Mouse (Mus musculus): Measurements from ENCODE around the gene Ptpn5. TPM values are rescaled to one million over a fixed set of nuclear protein-coding genes. Genes with fewer than 3 reads are reported as not detected.

Gene Ptpn5
- polyA plus RNA-seq (2015; fragmentation: Nextera tagmentation; extraction: Ambion mirVana), result 178 and 184 TPM in 2 replicates

- H3K4me3 ChIP-seq, result peak within 1 kb of the TSS; percentile 80
- H3K9ac ChIP-seq, result peak within 1 kb of the TSS; percentile 85
- peaks cover 26% of the 10 kb centered on the region for H3K4me1 ChIP-seq
- H3K27me3 ChIP-seq (replicated peaks), result 0 out of 2 replicates have a peak, but pooled peaks cover 3% of the 10 kb centered on the region
- WGBS, result 1% methylated on average over 13 of the region's 13 CpGs
- peak; percentile 18 for ATAC-seq (replicated peaks)
- H3K9me3 ChIP-seq, result no peaks in the 10 kb centered on the region
- no peaks in the 10 kb centered on the region for H3K36me3 ChIP-seq (replicated peaks)
- H3K4me2 ChIP-seq, result peak within 1 kb of the TSS; percentile 80
- peak within 1 kb of the TSS; percentile 93 for H3K27ac ChIP-seq
Observed at GRCm38 (mm10) chr7:47133331-47133730, at the start of gene Ptpn5. Gene Ptpn5, minus strand, starts transcription at chr7:47133684.

DNA sequence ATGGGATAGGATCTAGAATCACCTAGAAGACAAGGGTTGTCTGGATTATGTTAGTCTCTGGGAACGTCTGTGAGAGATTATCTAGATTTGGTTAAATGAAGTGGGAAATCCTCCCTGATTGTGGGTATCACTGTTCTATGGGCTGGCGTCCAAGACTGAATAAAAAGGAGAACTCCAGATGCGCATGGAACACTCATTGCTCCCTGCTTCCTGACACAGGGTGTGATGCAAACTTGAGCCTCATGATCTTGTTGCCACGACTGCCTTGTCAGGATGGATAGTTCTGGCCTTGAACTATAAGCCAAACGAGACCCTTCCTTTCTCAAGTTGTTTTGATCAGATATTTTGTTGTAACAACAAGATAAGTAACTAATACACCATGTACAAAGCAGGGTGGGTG, 37.3 kb upstream of the Ptpn5 start:
- Histone ChIP-seq H3K9me3 (no peaks in the 10 kb centered on the region), H3K36me3 (replicated peaks) (no peaks in the 10 kb centered on the region), H3K9ac (no peak overlapping the region), H3K4me1 (no peaks in the 10 kb centered on the region), H3K27ac (no peak overlapping the region), H3K4me2 (no peak overlapping the region), H3K27me3 (replicated peaks) (no peaks in the 10 kb centered on the region), H3K4me3 (no peak overlapping the region)
- 72% methylated on average over 5 of the region's 5 CpGs for WGBS
- ATAC-seq (replicated peaks), result no peak

DNA sequence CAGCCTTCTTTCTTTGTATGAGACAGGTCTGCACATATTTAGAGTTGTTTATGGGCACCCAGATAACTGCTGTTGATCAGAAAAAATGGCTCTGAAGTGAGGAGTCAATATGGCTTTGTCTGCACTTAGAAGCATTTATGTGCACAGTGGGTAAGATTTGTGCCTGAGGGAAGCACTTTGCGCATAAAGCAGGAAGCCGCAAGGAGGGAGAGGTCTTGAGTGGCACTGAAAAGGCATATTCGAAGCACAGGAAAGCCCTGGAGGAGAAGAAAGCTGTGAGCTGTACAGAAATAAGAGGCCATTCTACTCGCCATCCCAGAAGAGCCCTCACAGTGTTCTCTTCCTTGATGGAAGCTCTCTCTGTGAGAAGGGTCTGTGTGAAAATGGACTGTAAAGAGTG, 31.5 kb upstream of the Ptpn5 start:
- H3K9ac ChIP-seq, result no peak overlapping the region
- no peak overlapping the region for H3K4me3 ChIP-seq
- H3K36me3 ChIP-seq (replicated peaks), result no peaks in the 10 kb centered on the region
- no peak overlapping the region for H3K27ac ChIP-seq
- 76% methylated on average over 4 of the region's 4 CpGs for WGBS
- ATAC-seq (replicated peaks), result no peak
- H3K9me3 ChIP-seq, result no peaks in the 10 kb centered on the region
- no peak overlapping the region for H3K4me2 ChIP-seq
- no peaks in the 10 kb centered on the region for H3K4me1 ChIP-seq
- no peaks in the 10 kb centered on the region for H3K27me3 ChIP-seq (replicated peaks)

DNA sequence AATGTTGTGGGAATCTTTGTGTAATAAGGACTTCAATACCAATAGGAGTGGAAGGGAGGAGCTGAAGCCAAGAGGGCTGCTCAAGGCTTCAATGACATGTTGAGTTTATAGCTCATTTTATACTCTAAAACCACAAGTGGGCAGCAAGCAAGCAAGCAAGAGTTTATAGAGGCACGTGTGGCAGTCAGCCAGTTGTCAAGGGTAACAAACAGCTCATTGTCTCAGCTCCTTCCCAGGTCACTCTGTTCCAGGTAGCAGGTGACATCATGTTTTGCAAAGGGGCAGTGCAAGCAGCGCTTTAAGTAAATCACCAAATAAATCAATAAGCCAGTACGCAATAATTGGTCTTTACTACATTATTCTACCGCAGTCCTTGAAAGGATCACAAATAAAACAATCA, 29.7 kb upstream of the Ptpn5 start:
- H3K4me1 ChIP-seq, result no peaks in the 10 kb centered on the region
- H3K27ac ChIP-seq, result no peak overlapping the region
- ATAC-seq (replicated peaks), result no peak
- no peak overlapping the region for H3K9ac ChIP-seq
- H3K36me3 ChIP-seq (replicated peaks), result no peaks in the 10 kb centered on the region
- WGBS, result 89% methylated on average over 4 of the region's 4 CpGs
- no peak overlapping the region for H3K4me2 ChIP-seq
- no peaks in the 10 kb centered on the region for H3K27me3 ChIP-seq (replicated peaks)
- no peaks in the 10 kb centered on the region for H3K9me3 ChIP-seq
- no peak overlapping the region for H3K4me3 ChIP-seq

- Histone ChIP-seq H3K36me3 (replicated peaks) (no peaks in the 10 kb centered on the region), H3K9ac (no peak overlapping the region), H3K9me3 (no peaks in the 10 kb centered on the region), H3K4me1 (no peaks in the 10 kb centered on the region), H3K4me3 (no peak overlapping the region), H3K27ac (no peak overlapping the region), H3K27me3 (replicated peaks) (no peaks in the 10 kb centered on the region), H3K4me2 (no peak overlapping the region)
- ATAC-seq (replicated peaks), result no peak
- WGBS, result 64% methylated on average over 2 of the region's 2 CpGs
Observed at GRCm38 (mm10) chr7:47158451-47158850, 25.0 kb upstream of the Ptpn5 start.

GRCm38 (mm10) chr7:47157743-47158142, 24.3 kb upstream of the Ptpn5 start:
- ATAC-seq (replicated peaks), result no peak

GRCm38 (mm10) chr7:47155849-47156248, 22.4 kb upstream of the Ptpn5 start:
- Histone ChIP-seq H3K9me3 (no peaks in the 10 kb centered on the region), H3K36me3 (replicated peaks) (no peaks in the 10 kb centered on the region), H3K4me3 (no peak overlapping the region), H3K4me2 (no peak overlapping the region), H3K27ac (no peak overlapping the region), H3K4me1 (no peaks in the 10 kb centered on the region), H3K27me3 (replicated peaks) (no peaks in the 10 kb centered on the region), H3K9ac (no peak overlapping the region)
- 93% methylated on average over 2 of the region's 2 CpGs for WGBS
- ATAC-seq (replicated peaks), result no peak

More at GRCm38 (mm10) chr7:47157743-47158142, 24.3 kb upstream of the Ptpn5 start:
- Histone ChIP-seq H3K27me3 (replicated peaks) (no peaks in the 10 kb centered on the region), H3K36me3 (replicated peaks) (no peaks in the 10 kb centered on the region), H3K4me2 (no peak overlapping the region), H3K4me1 (no peaks in the 10 kb centered on the region), H3K27ac (no peak overlapping the region), H3K9me3 (no peaks in the 10 kb centered on the region), H3K9ac (no peak overlapping the region), H3K4me3 (no peak overlapping the region)
- 86% methylated on average over 9 of the region's 9 CpGs for WGBS

DNA sequence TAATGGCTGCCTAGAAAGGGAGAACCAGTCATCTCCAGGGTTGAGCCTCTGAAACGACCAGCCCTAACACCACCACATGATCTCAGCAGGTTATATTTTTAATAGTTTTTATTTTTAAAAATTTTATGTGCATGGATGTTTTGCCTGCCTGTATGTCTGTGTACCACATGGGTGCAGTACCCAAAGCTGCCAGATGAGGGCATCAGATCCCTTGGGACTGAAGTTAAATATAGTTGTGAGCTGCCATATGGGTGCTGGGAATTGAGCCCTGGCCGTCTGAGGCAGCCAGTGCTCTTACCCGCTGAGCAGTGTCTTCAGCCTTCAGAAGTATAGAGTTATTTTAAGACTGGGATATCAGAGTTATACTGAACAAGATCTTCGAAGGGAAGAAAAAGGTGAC, 21.9 kb upstream of the Ptpn5 start:
- no peak overlapping the region for H3K27ac ChIP-seq
- H3K27me3 ChIP-seq (replicated peaks), result no peaks in the 10 kb centered on the region
- H3K4me3 ChIP-seq, result no peak overlapping the region
- no peak overlapping the region for H3K4me2 ChIP-seq
- H3K36me3 ChIP-seq (replicated peaks), result no peaks in the 10 kb centered on the region
- no peaks in the 10 kb centered on the region for H3K9me3 ChIP-seq
- WGBS, result 91% methylated on average over 4 of the region's 4 CpGs
- H3K4me1 ChIP-seq, result peaks cover 2% of the 10 kb centered on the region; the same call in 1 of the 2 replicates
- no peak for ATAC-seq (replicated peaks)
- no peak overlapping the region for H3K9ac ChIP-seq

GRCm38 (mm10) chr7:47150420-47151061, 17.1 kb upstream of the Ptpn5 start:
- Histone ChIP-seq H3K4me3 (no peak overlapping the region), H3K36me3 (replicated peaks) (no peaks in the 10 kb centered on the region), H3K9ac (no peak overlapping the region), H3K9me3 (no peaks in the 10 kb centered on the region), H3K27me3 (replicated peaks) (no peaks in the 10 kb centered on the region), H3K27ac (no peak overlapping the region), H3K4me1 (peaks cover 2% of the 10 kb centered on the region; the same call in 1 of the 2 replicates), H3K4me2 (no peak overlapping the region)
- 16% methylated on average over 11 of the region's 11 CpGs for WGBS
- ATAC-seq (replicated peaks), result peak; percentile 67

GRCm38 (mm10) chr7:47148298-47148697, 14.8 kb upstream of the Ptpn5 start:
- H3K27me3 ChIP-seq (replicated peaks), result no peaks in the 10 kb centered on the region

GRCm38 (mm10) chr7:47146034-47146812, 12.7 kb upstream of the Ptpn5 start:
- no peak overlapping the region for H3K27ac ChIP-seq
- 64% methylated on average over 12 of the region's 12 CpGs for WGBS
- ATAC-seq (replicated peaks), result no peak

More at GRCm38 (mm10) chr7:47148298-47148697, 14.8 kb upstream of the Ptpn5 start:
- H3K36me3 ChIP-seq (replicated peaks), result no peaks in the 10 kb centered on the region
- no peaks in the 10 kb centered on the region for H3K9me3 ChIP-seq
- H3K4me3 ChIP-seq, result no peak overlapping the region
- H3K27ac ChIP-seq, result no peak overlapping the region
- peaks cover 2% of the 10 kb centered on the region; the same call in 1 of the 2 replicates for H3K4me1 ChIP-seq
- 84% methylated on average over 7 of the region's 7 CpGs for WGBS
- H3K9ac ChIP-seq, result no peak overlapping the region
- ATAC-seq (replicated peaks), result no peak
- H3K4me2 ChIP-seq, result no peak overlapping the region

GRCm38 (mm10) chr7:47144299-47144698, 10.8 kb upstream of the Ptpn5 start:
- no peak overlapping the region for H3K27ac ChIP-seq
- H3K9me3 ChIP-seq, result no peaks in the 10 kb centered on the region
- H3K36me3 ChIP-seq (replicated peaks), result no peaks in the 10 kb centered on the region
- H3K4me3 ChIP-seq, result no peak overlapping the region
- H3K4me1 ChIP-seq, result no peaks in the 10 kb centered on the region
- H3K9ac ChIP-seq, result no peak overlapping the region
- H3K27me3 ChIP-seq (replicated peaks), result no peaks in the 10 kb centered on the region
- no peak for ATAC-seq (replicated peaks)
- no peak overlapping the region for H3K4me2 ChIP-seq
- whole genome bisulfite sequencing, result 28% methylated on average over 6 of the region's 6 CpGs

More at GRCm38 (mm10) chr7:47146034-47146812, 12.7 kb upstream of the Ptpn5 start:
- Histone ChIP-seq H3K4me2 (no peak overlapping the region), H3K36me3 (replicated peaks) (no peaks in the 10 kb centered on the region), H3K27me3 (replicated peaks) (no peaks in the 10 kb centered on the region), H3K9me3 (no peaks in the 10 kb centered on the region), H3K4me1 (peaks cover 2% of the 10 kb centered on the region; the same call in 1 of the 2 replicates), H3K4me3 (no peak overlapping the region), H3K9ac (no peak overlapping the region)
